Mouse (Mus musculus): ENCODE data around the gene Pdzph1. TPM values are rescaled to one million over a fixed set of nuclear protein-coding genes. Genes with fewer than 3 reads are reported as not detected.

The Pdzph1 gene
- total RNA-seq (2014; rRNA removed) (0.32 and 1.5 TPM in 2 replicates), polyA plus RNA-seq (2015; fragmentation: Nextera tagmentation; extraction: Ambion mirVana) (3.2 and 4.2 TPM in 2 replicates)

DNA sequence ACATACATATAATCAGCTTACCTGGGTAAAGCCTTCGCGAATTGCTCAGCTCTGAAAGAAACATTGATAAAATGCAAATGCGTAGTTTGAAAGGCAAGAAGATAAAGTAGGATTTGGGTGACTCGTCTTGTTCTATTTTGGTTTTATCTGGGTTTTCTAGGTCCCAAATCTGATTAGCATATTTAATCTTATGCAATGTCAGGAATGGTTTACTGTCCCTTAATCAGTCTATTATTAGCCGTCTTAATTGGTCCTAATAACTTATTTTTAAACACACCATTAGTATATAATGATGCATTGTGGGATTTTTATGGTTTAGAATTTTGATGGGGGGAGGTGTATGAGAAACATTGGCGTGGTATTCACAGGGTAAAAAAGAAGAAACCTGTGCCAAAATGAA is at the start of gene Pdzph1:
TSS of gene Pdzph1 (minus strand) at position 101 of the 400 bp plus-strand sequence.
- Histone ChIP-seq H3K27ac (no peak within 1 kb of the TSS), H3K9ac (replicated peaks; ENCODE audit: low read length) (no peak within 1 kb of the TSS), H3K27me3 (ENCODE audit: insufficient read depth, low read length) (no peaks in the 10 kb centered on the region), H3K9me3 (ENCODE audit: low read length) (no peaks in the 10 kb centered on the region), H3K4me2 (ENCODE audit: low read depth, low read length) (no peak within 1 kb of the TSS), H3K4me1 (ENCODE audit: insufficient read depth, low read length) (no peaks in the 10 kb centered on the region), H3K36me3 (ENCODE audit: insufficient read depth, low read length) (no peaks in the 10 kb centered on the region), H3K4me3 (ENCODE audit: low read length) (no peak within 1 kb of the TSS)
- DNase-seq (ENCODE audit: low spot score) = no peak
- ATAC-seq = no peak
- WGBS = 84% methylated on average over 6 of the region's 6 CpGs
- TF ChIP-seq CTCF (IDR thresholded peaks at IDR 0.05; ENCODE audit: low read depth) = no peak

DNA sequence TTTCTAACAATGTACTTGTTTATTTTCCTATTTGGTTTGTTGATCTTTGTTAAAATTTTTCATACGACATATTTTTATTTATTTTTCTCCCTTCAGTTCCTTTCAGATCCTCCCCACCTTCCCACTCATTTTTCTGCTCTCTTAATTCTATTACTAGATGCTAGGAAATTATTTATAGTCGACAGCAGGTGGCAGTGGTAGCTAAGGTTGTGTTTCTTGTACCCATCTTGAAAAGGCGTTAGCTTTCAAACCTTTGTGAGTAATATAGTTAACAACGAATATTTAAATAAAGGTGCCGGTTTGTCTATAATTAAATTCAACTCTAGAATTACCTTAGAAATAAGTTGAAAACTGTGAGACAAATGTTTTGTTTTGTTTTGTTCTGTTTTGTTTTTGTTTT is 48.6 kb upstream of the Pdzph1 start:
- peak; percentile 82 for DNase-seq (ENCODE audit: low spot score)
- Histone ChIP-seq H3K4me1 (ENCODE audit: insufficient read depth, low read length) (no peaks in the 10 kb centered on the region), H3K9me3 (ENCODE audit: low read length) (no peaks in the 10 kb centered on the region), H3K27me3 (ENCODE audit: insufficient read depth, low read length) (no peaks in the 10 kb centered on the region), H3K4me3 (ENCODE audit: low read length) (no peak overlapping the region), H3K27ac (no peak overlapping the region), H3K9ac (replicated peaks; ENCODE audit: low read length) (no peak overlapping the region), H3K36me3 (ENCODE audit: insufficient read depth, low read length) (no peaks in the 10 kb centered on the region), H3K4me2 (ENCODE audit: low read depth, low read length) (no peak overlapping the region)
- no peak for ATAC-seq
- TF ChIP-seq CTCF (IDR thresholded peaks at IDR 0.05; ENCODE audit: low read depth) = peak; percentile 66
- 38% methylated on average over 5 of the region's 5 CpGs for WGBS

DNA sequence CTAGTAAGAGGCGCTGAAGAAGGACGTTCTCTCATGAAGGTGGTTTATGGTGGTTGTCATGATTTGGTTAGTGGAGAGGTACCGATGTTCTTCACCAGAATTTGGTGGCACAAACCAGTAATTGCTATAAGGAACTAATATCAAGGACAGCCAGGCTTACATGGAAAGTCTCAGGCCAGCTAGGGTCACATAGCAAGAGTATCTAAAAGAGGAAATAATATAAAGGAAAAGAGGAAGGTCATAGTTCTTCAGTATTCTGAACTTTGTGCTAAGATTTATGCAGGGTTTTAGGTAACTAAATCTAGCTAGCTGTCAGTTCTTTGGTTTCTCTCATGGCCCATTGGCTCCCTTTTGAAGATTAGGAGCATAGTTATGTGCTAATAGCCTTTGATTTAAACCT is 42.3 kb upstream of the Pdzph1 start:
- ATAC-seq (no peak), DNase-seq (ENCODE audit: low spot score) (no peak)
- no peaks in the 10 kb centered on the region for H3K4me1 ChIP-seq (ENCODE audit: insufficient read depth, low read length)
- no peak overlapping the region for H3K4me3 ChIP-seq (ENCODE audit: low read length)
- no peaks in the 10 kb centered on the region for H3K36me3 ChIP-seq (ENCODE audit: insufficient read depth, low read length)
- H3K9me3 ChIP-seq (ENCODE audit: low read length) = no peaks in the 10 kb centered on the region
- 97% methylated on average over 3 of the region's 3 CpGs for WGBS
- H3K27ac ChIP-seq = no peak overlapping the region
- no peak for TF ChIP-seq CTCF (IDR thresholded peaks at IDR 0.05; ENCODE audit: low read depth)
- no peak overlapping the region for H3K9ac ChIP-seq (replicated peaks; ENCODE audit: low read length)
- no peaks in the 10 kb centered on the region for H3K27me3 ChIP-seq (ENCODE audit: insufficient read depth, low read length)
- H3K4me2 ChIP-seq (ENCODE audit: low read depth, low read length) = no peak overlapping the region

DNA sequence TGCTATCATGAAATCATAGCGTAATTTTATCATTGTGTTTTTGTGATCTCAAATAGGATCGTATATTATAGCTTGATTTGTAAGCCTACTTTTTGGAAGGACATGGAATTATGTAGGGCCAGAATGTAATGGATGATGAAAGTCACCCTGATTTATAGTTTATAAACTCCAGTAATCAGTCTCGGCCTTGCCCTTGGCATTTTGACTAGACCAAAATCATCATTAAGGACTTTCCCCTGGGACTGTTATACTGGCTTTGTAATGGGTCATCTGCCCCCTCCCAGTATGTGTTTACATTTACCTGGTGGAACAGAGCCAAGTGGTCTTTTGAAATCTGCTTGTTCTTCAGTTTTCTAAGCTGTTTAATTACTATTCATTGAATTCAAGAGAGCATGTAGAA is 35.2 kb upstream of the Pdzph1 start:
- Histone ChIP-seq H3K9me3 (ENCODE audit: low read length) (no peaks in the 10 kb centered on the region), H3K9ac (replicated peaks; ENCODE audit: low read length) (no peak overlapping the region), H3K4me3 (ENCODE audit: low read length) (no peak overlapping the region), H3K27ac (no peak overlapping the region), H3K27me3 (ENCODE audit: insufficient read depth, low read length) (no peaks in the 10 kb centered on the region), H3K36me3 (ENCODE audit: insufficient read depth, low read length) (no peaks in the 10 kb centered on the region), H3K4me2 (ENCODE audit: low read depth, low read length) (no peak overlapping the region), H3K4me1 (ENCODE audit: insufficient read depth, low read length) (no peaks in the 10 kb centered on the region)
- WGBS = 89% methylated on average over 3 of the region's 3 CpGs
- TF ChIP-seq CTCF (IDR thresholded peaks at IDR 0.05; ENCODE audit: low read depth) = no peak
- DNase-seq (ENCODE audit: low spot score) = no peak
- no peak for ATAC-seq

DNA sequence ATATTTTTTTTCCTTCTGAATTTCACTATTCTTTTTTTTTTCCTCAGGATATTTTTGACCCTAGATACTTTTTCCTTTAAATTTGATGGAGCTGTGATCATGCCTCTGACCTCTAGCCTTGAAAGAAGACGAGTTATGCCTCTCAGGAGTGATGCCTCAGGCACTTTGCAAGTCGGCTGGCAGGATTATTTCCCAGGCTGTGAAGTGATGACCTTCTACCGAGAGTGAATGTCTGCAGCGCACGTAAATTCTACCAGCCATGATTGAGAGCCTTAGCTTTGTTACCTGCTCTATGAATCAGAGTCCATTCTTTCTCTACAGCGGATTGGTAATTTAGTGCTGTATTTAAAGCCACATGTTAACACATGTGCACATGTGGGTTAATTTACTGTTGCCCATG is 33.3 kb upstream of the Pdzph1 start:
- 35% methylated on average over 6 of the region's 6 CpGs for WGBS
- no peak for ATAC-seq
- DNase-seq (ENCODE audit: low spot score) = no peak
- TF ChIP-seq CTCF (IDR thresholded peaks at IDR 0.05; ENCODE audit: low read depth) = no peak
- no peaks in the 10 kb centered on the region for H3K9me3 ChIP-seq (ENCODE audit: low read length)
- H3K4me3 ChIP-seq (ENCODE audit: low read length) = no peak overlapping the region
- no peaks in the 10 kb centered on the region for H3K4me1 ChIP-seq (ENCODE audit: insufficient read depth, low read length)
- no peaks in the 10 kb centered on the region for H3K27me3 ChIP-seq (ENCODE audit: insufficient read depth, low read length)
- H3K36me3 ChIP-seq (ENCODE audit: insufficient read depth, low read length) = no peaks in the 10 kb centered on the region
- no peak overlapping the region for H3K4me2 ChIP-seq (ENCODE audit: low read depth, low read length)
- H3K9ac ChIP-seq (replicated peaks; ENCODE audit: low read length) = no peak overlapping the region
- no peak overlapping the region for H3K27ac ChIP-seq

DNA sequence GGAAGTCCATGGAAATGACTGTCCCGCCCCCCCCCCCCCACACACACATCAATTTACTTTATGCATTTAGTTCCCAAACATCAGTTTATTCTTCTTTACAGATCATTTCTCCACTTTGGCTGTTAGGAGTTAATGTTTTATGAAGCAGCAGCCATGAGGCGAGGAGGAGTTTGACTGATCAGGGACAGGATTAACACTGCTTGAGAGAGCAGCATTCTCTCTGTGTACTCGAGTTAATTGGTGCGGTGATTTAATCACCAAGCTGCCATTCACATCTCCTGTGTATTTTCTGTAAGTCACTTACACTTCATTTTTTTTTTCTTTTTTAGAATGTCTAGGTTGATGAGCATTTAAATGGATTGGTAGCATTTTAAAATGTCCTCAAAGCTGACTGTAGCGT is 32.8 kb upstream of the Pdzph1 start:
- H3K9me3 ChIP-seq (ENCODE audit: low read length) = no peaks in the 10 kb centered on the region
- peak; percentile 22 for DNase-seq (ENCODE audit: low spot score)
- TF ChIP-seq CTCF (IDR thresholded peaks at IDR 0.05; ENCODE audit: low read depth) = no peak
- H3K4me3 ChIP-seq (ENCODE audit: low read length) = no peak overlapping the region
- no peaks in the 10 kb centered on the region for H3K36me3 ChIP-seq (ENCODE audit: insufficient read depth, low read length)
- no peaks in the 10 kb centered on the region for H3K4me1 ChIP-seq (ENCODE audit: insufficient read depth, low read length)
- no peak overlapping the region for H3K27ac ChIP-seq
- WGBS = 26% methylated on average over 5 of the region's 5 CpGs
- H3K9ac ChIP-seq (replicated peaks; ENCODE audit: low read length) = no peak overlapping the region
- no peaks in the 10 kb centered on the region for H3K27me3 ChIP-seq (ENCODE audit: insufficient read depth, low read length)
- ATAC-seq = no peak
- H3K4me2 ChIP-seq (ENCODE audit: low read depth, low read length) = no peak overlapping the region

DNA sequence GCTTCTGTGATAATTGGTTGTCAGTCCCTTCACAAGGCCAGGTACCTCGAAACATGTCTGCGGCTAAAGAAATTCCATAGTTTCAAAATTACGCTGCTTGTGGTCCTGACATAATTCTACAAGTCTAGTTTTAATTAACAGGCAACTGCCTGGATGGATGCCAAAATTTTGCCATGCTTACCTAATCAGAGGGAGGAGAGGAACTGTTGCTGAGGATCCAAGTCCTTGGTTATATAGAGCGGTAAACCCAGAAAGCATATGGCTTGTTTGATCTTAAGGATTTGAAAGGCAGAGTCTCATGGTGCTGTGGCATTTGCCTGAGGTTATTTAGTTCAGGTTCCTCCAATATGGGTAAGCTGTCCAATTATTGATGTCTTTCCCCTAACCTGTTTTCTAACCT is 27.5 kb upstream of the Pdzph1 start:
- peak; percentile 9 for DNase-seq (ENCODE audit: low spot score)
- H3K9ac ChIP-seq (replicated peaks; ENCODE audit: low read length) = no peak overlapping the region
- ATAC-seq = no peak
- no peak for TF ChIP-seq CTCF (IDR thresholded peaks at IDR 0.05; ENCODE audit: low read depth)
- H3K4me2 ChIP-seq (ENCODE audit: low read depth, low read length) = no peak overlapping the region
- no peaks in the 10 kb centered on the region for H3K36me3 ChIP-seq (ENCODE audit: insufficient read depth, low read length)
- H3K27ac ChIP-seq = no peak overlapping the region
- no peaks in the 10 kb centered on the region for H3K27me3 ChIP-seq (ENCODE audit: insufficient read depth, low read length)
- 70% methylated on average over 4 of the region's 4 CpGs for WGBS
- no peaks in the 10 kb centered on the region for H3K9me3 ChIP-seq (ENCODE audit: low read length)
- H3K4me1 ChIP-seq (ENCODE audit: insufficient read depth, low read length) = no peaks in the 10 kb centered on the region
- no peak overlapping the region for H3K4me3 ChIP-seq (ENCODE audit: low read length)

Data from hindbrain, postnatal 0 days (tissue).